Mouse (Mus musculus): ENCODE results near the gene Sel1l3.

DNA sequence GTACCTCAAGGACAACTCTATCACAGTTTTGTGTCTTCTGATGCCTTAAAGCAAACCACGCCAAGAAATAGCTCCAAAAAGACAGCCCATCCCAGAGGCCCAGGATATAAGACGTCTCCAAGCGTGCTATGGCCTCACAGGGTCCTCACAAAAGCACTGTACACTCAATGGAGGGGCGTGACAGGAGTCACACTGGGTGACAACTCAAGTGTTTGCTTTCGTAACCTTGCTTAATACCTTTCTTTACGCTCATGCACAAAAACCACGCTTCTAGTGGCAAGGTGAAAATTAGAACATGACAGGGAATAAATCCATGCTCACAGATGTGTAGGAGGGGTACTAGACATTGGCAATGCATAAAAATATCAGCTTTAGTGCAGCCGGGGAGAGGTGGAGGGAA lies 77.7 kb downstream of the Sel1l3 start:
- TF ChIP-seq MAX (IDR thresholded peaks at IDR 0.05; ENCODE audit: low read depth): no peak
- no peak for TF ChIP-seq POLR2A (IDR thresholded peaks at IDR 0.05; ENCODE audit: insufficient read length, low read depth)

Data from myocyte (in vitro differentiated cells).